Mouse (Mus musculus) limb, embryonic 12.5 days (tissue): Measurements from ENCODE around the gene Smg6. TPM values are rescaled to one million over a fixed set of nuclear protein-coding genes. Genes with fewer than 3 reads are reported as not detected.

Source experiments
- ATAC-seq: fragments of 200-750 bp; cut with Nextera tagmentation; 2 replicates; pipeline ENCODE4 v1.8.0; 2017; ENCODE audit warnings: low read depth, moderate TSS enrichment; ENCODE audit not compliant: insufficient number of reproducible peaks, insufficient read depth, low FRiP score, low TSS enrichment
- H3K27ac ChIP-seq: fragments of 300-500 bp; sonication (generic); 2 replicates; pipeline ENCODE4 v1.5.1; 2016; ENCODE audit warnings: mild to moderate bottlenecking, moderate library complexity
- H3K27me3 ChIP-seq: fragments of 300-500 bp; sonication (generic); 2 replicates; pipeline ENCODE4 v1.6.1; 2016; ENCODE audit warnings: mild to moderate bottlenecking, moderate library complexity
- H3K36me3 ChIP-seq: fragments of 300-500 bp; sonication (generic); 2 replicates; pipeline ENCODE4 v1.6.1; 2016; ENCODE audit warnings: mild to moderate bottlenecking, moderate library complexity
- H3K4me1 ChIP-seq: fragments of 300-500 bp; sonication (generic); replicated peaks from 2 replicates; pipeline ENCODE4 v1.6.1; 2016
- H3K4me2 ChIP-seq: fragments of 300-500 bp; sonication (generic); 2 replicates; pipeline ENCODE4 v1.6.1; 2016; ENCODE audit warnings: mild to moderate bottlenecking, moderate library complexity
- H3K4me3 ChIP-seq: fragments of 300-500 bp; sonication (generic); replicated peaks from 2 replicates; pipeline ENCODE4 v1.5.1; 2016; ENCODE audit warnings: mild to moderate bottlenecking
- H3K9ac ChIP-seq: fragments of 300-500 bp; sonication (generic); replicated peaks from 2 replicates; pipeline ENCODE4 v1.6.1; 2016; ENCODE audit warnings: mild to moderate bottlenecking, moderate library complexity
- H3K9me3 ChIP-seq: fragments of 300-500 bp; sonication (generic); 2 replicates; pipeline ENCODE4 v1.6.1; 2016; ENCODE audit warnings: mild to moderate bottlenecking, moderate library complexity
- WGBS: fragments of 180-500 bp; shearing (Covaris S2); methylation state at CpG from one replicate; pipeline ENCODE4 v1.1.7; 2016; 5-methylcytosine and 5-hydroxymethylcytosine counted together
- polyA plus RNA-seq: library from polyadenylated mRNA; unstranded; fragments of >200 nt; fragmentation: Nextera tagmentation; extraction: Ambion mirVana; gene quantifications from 2 replicates; pipeline ENCODE4 v1.2.1, GENCODE M21; 2016

Smg6 gene
- polyA plus RNA-seq, 1 experiment from 2014 or later, result 22.7 TPM

GRCm38 (mm10) chr11:75121348-75121747, 195.7 kb downstream of the Smg6 start:
- Histone ChIP-seq H3K27me3 (no peaks in the 10 kb centered on the region), H3K9me3 (no peaks in the 10 kb centered on the region), H3K4me2 (no peak overlapping the region), H3K9ac (no peak overlapping the region), H3K4me3 (no peak overlapping the region), H3K27ac (no peak overlapping the region), H3K4me1 (peaks cover 22% of the 10 kb centered on the region), H3K36me3 (no peaks in the 10 kb centered on the region)
- WGBS, result 63% methylated on average over 1 of the region's 1 CpGs
- no peak for ATAC-seq

- no peaks in the 10 kb centered on the region; the same call in 1 of the 2 replicates for H3K36me3 ChIP-seq
- 90% methylated on average over 2 of the region's 2 CpGs for WGBS
Observed at GRCm38 (mm10) chr11:75124406-75124805, 198.8 kb downstream of the Smg6 start.

DNA sequence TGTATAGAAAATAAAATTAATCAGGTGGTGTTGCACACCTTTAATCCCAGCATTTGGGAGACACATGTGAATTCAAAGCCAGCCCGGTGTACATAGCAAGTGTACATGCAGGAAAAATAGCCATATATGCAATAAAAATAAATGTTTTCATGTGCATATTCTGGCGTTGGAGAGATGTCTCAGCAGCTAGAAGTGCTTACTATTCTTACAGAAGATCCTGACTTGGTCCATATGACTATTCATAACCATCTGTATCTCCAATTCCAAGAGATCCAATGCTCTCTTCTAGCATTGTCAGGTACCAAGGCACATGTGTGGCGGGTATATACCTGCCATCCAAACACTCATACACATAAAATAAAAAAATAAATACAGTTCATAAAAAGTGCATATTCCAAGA, 200.8 kb downstream of the Smg6 start:
- Histone ChIP-seq H3K9ac (no peak overlapping the region), H3K4me3 (no peak overlapping the region), H3K36me3 (no peaks in the 10 kb centered on the region; the same call in 1 of the 2 replicates), H3K27me3 (no peaks in the 10 kb centered on the region), H3K27ac (no peak overlapping the region), H3K4me1 (no peaks in the 10 kb centered on the region), H3K9me3 (no peaks in the 10 kb centered on the region), H3K4me2 (no peak overlapping the region)
- ATAC-seq, result no peak
- 91% methylated on average over 3 of the region's 3 CpGs for WGBS

More at GRCm38 (mm10) chr11:75124406-75124805, 198.8 kb downstream of the Smg6 start:
- H3K9ac ChIP-seq, result no peak overlapping the region
- H3K4me3 ChIP-seq, result no peak overlapping the region
- H3K4me2 ChIP-seq, result no peak overlapping the region
- H3K27me3 ChIP-seq, result no peaks in the 10 kb centered on the region
- H3K27ac ChIP-seq, result no peak overlapping the region
- no peak for ATAC-seq
- H3K9me3 ChIP-seq, result no peaks in the 10 kb centered on the region
- H3K4me1 ChIP-seq, result peaks cover 16% of the 10 kb centered on the region; the same call in 1 of the 2 replicates

DNA sequence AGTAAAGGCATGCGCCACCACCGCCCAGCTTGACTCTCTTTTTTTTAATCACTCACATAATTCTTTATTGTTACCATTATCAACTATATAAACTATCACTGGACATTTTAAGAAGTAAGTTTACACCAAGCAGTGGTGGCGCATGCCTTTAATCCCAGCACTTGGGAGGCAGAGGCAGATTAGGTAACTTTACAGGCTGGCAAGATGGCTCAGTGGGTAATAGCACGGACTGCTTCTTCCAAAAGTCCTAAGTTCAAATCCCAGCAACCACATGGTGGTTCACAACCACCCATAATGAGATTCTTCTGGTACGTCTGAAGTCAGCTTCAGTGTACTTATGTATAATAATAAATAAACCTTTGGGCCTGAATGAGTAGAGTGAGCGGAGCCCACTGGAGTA, 203.9 kb downstream of the Smg6 start:
- Histone ChIP-seq H3K27ac (no peak overlapping the region), H3K4me3 (no peak overlapping the region), H3K36me3 (no peaks in the 10 kb centered on the region; the same call in 1 of the 2 replicates), H3K9me3 (no peaks in the 10 kb centered on the region), H3K4me1 (peaks cover 12% of the 10 kb centered on the region), H3K4me2 (no peak overlapping the region), H3K9ac (no peak overlapping the region), H3K27me3 (no peaks in the 10 kb centered on the region)
- no peak for ATAC-seq
- 96% methylated on average over 6 of the region's 6 CpGs for WGBS

- Histone ChIP-seq H3K36me3 (no peaks in the 10 kb centered on the region; the same call in 1 of the 2 replicates), H3K4me2 (no peak overlapping the region), H3K9ac (no peak overlapping the region), H3K9me3 (no peaks in the 10 kb centered on the region), H3K27me3 (no peaks in the 10 kb centered on the region), H3K27ac (no peak overlapping the region), H3K4me3 (no peak overlapping the region), H3K4me1 (peaks cover 29% of the 10 kb centered on the region)
- WGBS, result 74% methylated on average over 4 of the region's 4 CpGs
- no peak for ATAC-seq
Observed at GRCm38 (mm10) chr11:75131300-75131699, 205.7 kb downstream of the Smg6 start.

DNA sequence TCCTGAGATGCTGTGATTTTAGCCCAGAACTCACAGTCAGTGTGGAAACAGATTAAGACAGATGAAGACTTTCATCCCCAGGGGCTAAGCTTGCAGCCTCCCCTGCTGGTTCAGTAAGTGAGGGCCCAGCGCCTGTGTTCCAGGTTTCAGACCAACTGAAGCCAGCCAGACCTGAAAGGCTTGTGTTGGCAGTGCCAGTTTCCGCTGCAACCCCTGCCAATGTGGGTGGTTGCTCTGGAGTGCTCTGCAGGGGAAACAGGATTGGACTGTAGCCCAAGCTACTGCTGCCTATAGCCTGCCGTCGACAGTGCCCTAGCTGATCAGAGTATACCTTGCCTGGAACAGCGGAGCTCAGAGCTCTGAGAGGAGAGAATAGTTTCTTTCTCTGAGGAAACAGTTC, 206.7 kb downstream of the Smg6 start:
- H3K4me3 ChIP-seq, result no peak overlapping the region
- no peaks in the 10 kb centered on the region for H3K27me3 ChIP-seq
- H3K4me2 ChIP-seq, result no peak overlapping the region
- H3K9me3 ChIP-seq, result no peaks in the 10 kb centered on the region
- 87% methylated on average over 5 of the region's 5 CpGs for WGBS
- H3K27ac ChIP-seq, result no peak overlapping the region
- H3K36me3 ChIP-seq, result no peaks in the 10 kb centered on the region; the same call in none of the 2 replicates
- H3K9ac ChIP-seq, result no peak overlapping the region
- ATAC-seq, result no peak
- peaks cover 39% of the 10 kb centered on the region for H3K4me1 ChIP-seq

DNA sequence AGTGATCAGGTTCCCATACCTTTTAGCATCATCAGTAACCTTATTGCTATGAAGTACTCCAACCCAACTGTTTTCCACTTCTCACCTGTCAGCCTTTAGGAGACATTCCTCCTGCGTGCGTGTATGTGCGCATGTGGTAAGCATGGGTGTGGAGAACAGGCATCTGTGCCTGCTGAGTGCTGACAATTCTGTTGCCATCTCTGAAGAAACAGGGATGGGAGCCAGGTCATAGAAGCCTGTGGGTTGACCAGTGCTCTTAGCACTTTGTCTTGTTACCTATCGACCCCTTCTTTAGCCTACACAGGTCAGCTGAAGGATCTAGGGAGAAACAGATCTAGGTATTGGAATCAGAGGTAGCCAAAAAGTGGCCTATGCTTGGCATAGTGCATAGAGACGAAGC, 207.8 kb downstream of the Smg6 start:
- H3K36me3 ChIP-seq, result no peaks in the 10 kb centered on the region; the same call in none of the 2 replicates
- H3K4me3 ChIP-seq, result no peak overlapping the region
- WGBS, result 87% methylated on average over 5 of the region's 5 CpGs
- H3K27ac ChIP-seq, result peak overlapping the region; percentile 50
- no peak overlapping the region for H3K9ac ChIP-seq
- no peaks in the 10 kb centered on the region for H3K9me3 ChIP-seq
- H3K27me3 ChIP-seq, result no peaks in the 10 kb centered on the region
- no peak overlapping the region for H3K4me2 ChIP-seq
- ATAC-seq, result no peak
- H3K4me1 ChIP-seq, result peaks cover 47% of the 10 kb centered on the region

DNA sequence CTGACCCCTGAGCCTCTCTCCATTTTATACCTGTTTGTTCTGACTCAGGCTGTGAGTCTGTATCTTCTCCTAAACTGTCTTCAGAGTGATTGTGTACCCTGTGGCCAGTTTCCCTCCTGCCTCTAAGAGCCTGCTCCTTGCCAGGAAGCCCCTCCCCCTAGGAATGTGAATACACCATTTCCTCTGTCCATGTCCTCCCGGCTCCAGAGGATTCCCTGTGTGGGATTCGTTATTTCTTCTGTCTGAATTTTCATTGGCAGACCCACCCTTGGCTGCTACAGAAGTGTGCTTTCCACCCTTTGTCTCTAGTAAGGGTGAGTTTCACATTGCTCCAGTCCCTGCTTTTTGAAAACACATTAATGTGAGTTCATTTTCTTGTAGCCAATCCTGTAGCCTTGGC, 208.3 kb downstream of the Smg6 start:
- no peaks in the 10 kb centered on the region for H3K9me3 ChIP-seq
- H3K36me3 ChIP-seq, result no peaks in the 10 kb centered on the region; the same call in none of the 2 replicates
- no peak overlapping the region for H3K4me2 ChIP-seq
- ATAC-seq, result no peak; the same call in 1 of the 2 replicates
- H3K9ac ChIP-seq, result no peak overlapping the region
- H3K27me3 ChIP-seq, result no peaks in the 10 kb centered on the region
- H3K4me1 ChIP-seq, result peaks cover 52% of the 10 kb centered on the region
- WGBS, result 2% methylated on average over 2 of the region's 2 CpGs
- peak overlapping the region; percentile 50 for H3K27ac ChIP-seq
- H3K4me3 ChIP-seq, result no peak overlapping the region

DNA sequence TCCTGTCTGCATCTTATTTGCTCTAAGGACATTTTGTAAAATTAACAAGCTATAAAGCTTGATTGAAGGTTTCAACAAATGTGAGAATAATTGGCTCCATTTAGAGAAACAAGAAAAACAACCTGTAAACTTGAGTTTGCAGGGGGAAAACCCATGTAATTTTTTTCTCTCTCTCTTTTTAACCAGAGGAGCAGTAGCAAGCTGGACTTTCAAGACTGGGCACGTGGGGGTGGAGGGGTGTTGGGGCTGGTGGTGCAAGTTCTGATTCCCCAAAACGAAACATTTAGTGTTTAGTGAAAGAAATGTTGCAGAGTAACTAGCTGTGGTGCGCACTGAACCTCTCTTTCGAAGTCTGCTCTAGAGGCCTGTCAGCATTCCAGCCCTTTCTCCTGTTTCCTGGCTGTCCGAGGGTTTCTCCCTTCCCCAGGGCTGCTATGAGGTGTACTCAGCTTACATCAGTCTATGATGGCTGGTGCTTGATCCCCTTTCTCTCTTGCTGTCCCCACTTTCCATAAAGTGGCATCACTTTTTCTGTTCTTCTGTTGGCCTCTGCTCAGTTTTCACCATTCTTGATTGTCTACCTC, 209.0 kb downstream of the Smg6 start:
- Histone ChIP-seq H3K9ac (no peak overlapping the region), H3K27ac (peak overlapping the region; percentile 66; the same call in 1 of the 2 replicates), H3K36me3 (no peaks in the 10 kb centered on the region; the same call in none of the 2 replicates), H3K9me3 (no peaks in the 10 kb centered on the region), H3K27me3 (no peaks in the 10 kb centered on the region), H3K4me1 (peaks cover 59% of the 10 kb centered on the region), H3K4me2 (no peak overlapping the region), H3K4me3 (no peak overlapping the region)
- 32% methylated on average over 5 of the region's 5 CpGs for WGBS
- no peak for ATAC-seq

DNA sequence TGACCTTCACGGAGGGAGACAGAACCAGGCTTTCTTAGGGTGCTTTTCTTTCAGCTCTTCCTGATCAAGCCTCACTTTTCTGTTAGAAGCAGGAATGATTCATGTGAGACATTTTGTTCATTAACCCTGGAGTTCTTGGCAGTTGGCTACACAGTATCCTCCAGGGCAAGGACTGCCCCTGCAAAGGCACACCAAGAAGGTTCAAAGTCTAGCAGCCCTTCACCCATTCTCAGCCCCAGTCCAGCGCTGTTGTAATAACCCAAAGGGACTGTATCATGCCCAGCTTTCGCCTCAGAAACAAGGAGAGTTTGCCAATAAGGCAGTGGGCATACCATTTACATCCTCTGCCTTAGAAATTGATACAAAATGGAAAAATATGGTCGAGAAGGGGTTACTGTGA, 209.7 kb downstream of the Smg6 start:
- Histone ChIP-seq H3K9ac (no peak overlapping the region), H3K4me1 (peaks cover 67% of the 10 kb centered on the region), H3K27me3 (no peaks in the 10 kb centered on the region), H3K27ac (peak overlapping the region; percentile 66; the same call in 1 of the 2 replicates), H3K4me3 (no peak overlapping the region), H3K9me3 (no peaks in the 10 kb centered on the region), H3K36me3 (no peaks in the 10 kb centered on the region; the same call in none of the 2 replicates), H3K4me2 (no peak overlapping the region)
- no peak for ATAC-seq
- WGBS, result 91% methylated on average over 4 of the region's 4 CpGs

DNA sequence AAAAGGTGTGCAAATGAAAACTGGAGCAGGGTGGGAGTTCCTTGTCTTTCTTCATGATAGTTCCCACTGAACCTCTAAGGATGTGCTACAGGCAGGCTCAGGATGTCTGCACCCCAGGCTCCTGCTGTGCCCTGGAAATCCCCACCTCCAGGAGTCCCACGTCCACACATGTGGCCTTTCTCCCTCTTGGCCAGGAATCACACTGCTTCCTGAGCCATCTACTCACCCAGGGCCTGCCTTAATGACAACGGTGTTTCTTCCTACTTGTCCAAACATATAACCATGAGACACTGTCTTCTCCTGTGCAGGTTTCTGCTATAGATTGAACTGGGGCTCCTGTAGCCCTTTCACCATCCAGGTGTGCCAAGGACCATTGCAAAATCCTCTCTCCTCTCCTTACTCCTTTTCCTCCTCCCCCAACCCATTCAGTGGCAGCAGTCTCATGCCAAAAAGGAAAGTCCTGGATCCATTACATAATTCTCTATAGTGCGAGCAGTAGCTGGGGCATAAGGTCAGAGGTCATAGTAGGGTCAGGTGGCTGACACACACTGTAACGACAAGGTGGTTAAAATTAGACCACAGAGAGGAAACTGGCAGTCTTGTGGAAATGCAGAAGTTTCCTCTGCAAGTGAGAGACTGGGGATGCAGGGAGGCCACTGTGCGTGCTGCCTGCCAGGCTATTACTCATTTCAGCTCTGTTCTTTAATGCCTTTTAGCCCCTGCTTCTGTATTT, 211.2 kb downstream of the Smg6 start:
- Histone ChIP-seq H3K9ac (no peak overlapping the region), H3K4me1 (peaks cover 81% of the 10 kb centered on the region), H3K27me3 (no peaks in the 10 kb centered on the region), H3K4me2 (no peak overlapping the region), H3K4me3 (no peak overlapping the region), H3K9me3 (no peaks in the 10 kb centered on the region), H3K27ac (0 out of 2 replicates have a peak overlapping the region, but pooled peaks have one; percentile 5), H3K36me3 (peaks cover 4% of the 10 kb centered on the region)
- 40% methylated on average over 5 of the region's 5 CpGs for WGBS
- ATAC-seq, result no peak
